Mouse (Mus musculus) c-Kit-positive CD71-positive TER-119-negative erythroid progenitor cells, embryonic 14.5 days (primary cell): ENCODE data around the gene Aplf.
"Not testable (repeated sequence)": the region's sequence is repeated elsewhere in the genome, so short reads cannot be mapped to it uniquely, and the experiment has no call there.

Experiments
- DNase-seq: peaks from one replicate; pipeline ENCODE4 v3.0.0-alpha.2; 2013; ENCODE audit warnings: low read depth

Aplf gene

DNA sequence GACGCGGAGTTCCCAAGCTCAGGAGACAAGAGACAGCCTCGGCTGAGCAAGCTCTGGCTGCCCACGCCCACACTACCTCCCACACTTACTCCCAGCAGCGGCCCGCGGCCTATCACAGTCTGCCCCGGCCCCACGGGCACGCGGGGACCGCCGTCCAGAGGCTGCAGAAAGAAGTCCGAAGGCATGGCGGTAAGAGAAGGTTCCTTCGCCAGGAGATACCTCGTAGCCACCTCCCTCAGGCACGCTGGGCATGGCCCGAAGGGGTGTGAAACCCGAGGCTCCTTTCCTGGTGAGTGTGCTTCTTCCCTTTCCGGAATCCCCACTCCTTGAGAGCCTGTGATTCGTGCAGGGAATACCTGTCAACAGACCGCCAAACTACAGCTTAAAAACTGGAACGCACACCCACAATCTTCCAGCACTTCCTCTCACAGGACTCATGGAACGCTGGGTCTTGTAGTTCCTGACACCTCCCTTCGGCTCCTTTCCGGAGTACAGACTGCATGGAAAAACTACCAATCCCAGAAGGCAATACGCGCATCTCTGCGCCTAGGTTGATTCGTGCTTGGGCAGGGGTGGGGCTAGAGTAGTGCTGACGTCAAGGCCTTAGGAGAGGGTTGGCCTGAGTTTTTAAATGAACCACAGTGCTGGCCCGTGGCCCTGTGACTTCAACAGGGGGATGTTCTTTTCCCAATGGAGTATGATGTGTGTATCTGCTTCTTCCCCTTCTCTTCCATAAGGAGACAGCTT lies at the start of gene Aplf:
Aplf (minus strand) TSS at position 423 of the 747 bp plus-strand sequence.
- peak; percentile 97 for DNase-seq

- no peak for DNase-seq
Measured at GRCm38 (mm10) chr6:87714091-87714490, 42.1 kb upstream of the Aplf start.

GRCm38 (mm10) chr6:87712311-87712710 lies 40.3 kb upstream of the Aplf start:
- DNase-seq: no peak

- DNase-seq: peak; percentile 45
Measured at GRCm38 (mm10) chr6:87706246-87706645, 34.3 kb upstream of the Aplf start.

DNA sequence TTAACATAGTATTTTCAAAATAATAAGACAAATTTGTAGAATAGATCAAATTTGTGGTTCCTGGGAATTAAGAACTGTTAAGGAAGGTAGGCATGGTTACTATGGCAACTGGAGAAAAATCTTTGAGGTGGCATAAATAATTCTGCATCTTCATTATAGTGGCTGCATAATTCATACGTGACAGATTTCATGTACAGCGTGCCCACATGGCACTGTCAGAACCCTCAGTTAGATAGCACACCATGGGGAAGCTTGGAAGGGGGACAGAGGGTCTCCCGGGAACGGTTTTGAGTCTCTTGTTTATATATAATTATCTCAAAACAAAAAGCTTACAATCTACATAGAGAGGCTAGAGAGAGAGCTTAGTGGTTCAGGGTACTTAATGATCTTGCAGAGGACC lies 24.6 kb upstream of the Aplf start:
- no peak for DNase-seq

- no peak for DNase-seq
Measured at GRCm38 (mm10) chr6:87695947-87696346, 24.0 kb upstream of the Aplf start.

- DNase-seq: no peak
Measured at GRCm38 (mm10) chr6:87680418-87680817, 8.4 kb upstream of the Aplf start.

- DNase-seq: no peak
Measured at GRCm38 (mm10) chr6:87672661-87673060, 668 bp upstream of the Aplf start.

DNA sequence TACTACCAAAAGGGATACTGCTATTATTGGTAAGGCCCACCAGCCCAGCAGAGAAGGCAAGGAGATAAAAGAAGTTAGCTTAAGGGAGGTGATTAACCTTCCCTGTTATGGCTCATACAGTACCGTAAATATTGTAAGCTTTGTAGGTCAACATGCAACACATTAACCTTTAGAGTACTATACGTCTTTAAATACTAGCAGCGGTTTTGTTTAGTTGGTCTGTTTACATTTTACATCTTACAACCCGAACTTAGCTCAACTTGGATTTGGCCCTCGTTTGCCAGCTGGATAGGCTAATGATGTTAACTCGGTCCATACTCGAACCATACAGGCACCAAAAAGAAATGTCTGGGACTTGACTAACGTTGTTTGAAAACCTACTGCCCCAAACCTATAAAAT lies 640 bp downstream of the Aplf start:
- no peak for DNase-seq

GRCm38 (mm10) chr6:87669894-87670588 lies 2.0 kb downstream of the Aplf start:
- DNase-seq: peak; percentile 86

- no peak for DNase-seq
Measured at GRCm38 (mm10) chr6:87668733-87669132, 3.3 kb downstream of the Aplf start.

DNA sequence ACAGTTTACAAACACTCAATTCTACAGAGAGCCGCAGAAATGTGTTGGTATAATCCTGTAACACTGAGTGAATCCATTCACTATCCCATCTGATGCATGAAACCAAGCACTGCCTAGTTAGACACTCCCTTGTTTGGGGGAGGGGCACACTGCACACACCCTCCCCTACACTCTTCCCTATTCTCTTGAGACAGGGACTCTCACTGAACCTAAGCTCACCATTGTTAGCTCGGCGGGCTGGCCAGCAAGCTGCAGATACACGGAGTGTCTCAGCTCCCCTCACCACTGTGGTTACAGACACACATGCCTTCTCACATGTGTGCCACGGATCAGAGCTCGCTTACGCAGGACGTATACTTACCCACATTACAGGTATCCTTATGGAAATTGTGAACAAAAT lies 4.2 kb downstream of the Aplf start:
- no peak for DNase-seq

- no peak for DNase-seq
Measured at GRCm38 (mm10) chr6:87663445-87663844, 8.5 kb downstream of the Aplf start.

GRCm38 (mm10) chr6:87662197-87662596 lies 9.8 kb downstream of the Aplf start:
- DNase-seq: peak; percentile 71

GRCm38 (mm10) chr6:87661707-87662106 lies 10.3 kb downstream of the Aplf start:
- DNase-seq: no peak

GRCm38 (mm10) chr6:87658816-87659215 lies 13.2 kb downstream of the Aplf start:
- no peak for DNase-seq

- DNase-seq: no peak
Measured at GRCm38 (mm10) chr6:87653904-87654638, 17.9 kb downstream of the Aplf start.

GRCm38 (mm10) chr6:87653478-87653877 lies 18.5 kb downstream of the Aplf start:
- DNase-seq: no peak

DNA sequence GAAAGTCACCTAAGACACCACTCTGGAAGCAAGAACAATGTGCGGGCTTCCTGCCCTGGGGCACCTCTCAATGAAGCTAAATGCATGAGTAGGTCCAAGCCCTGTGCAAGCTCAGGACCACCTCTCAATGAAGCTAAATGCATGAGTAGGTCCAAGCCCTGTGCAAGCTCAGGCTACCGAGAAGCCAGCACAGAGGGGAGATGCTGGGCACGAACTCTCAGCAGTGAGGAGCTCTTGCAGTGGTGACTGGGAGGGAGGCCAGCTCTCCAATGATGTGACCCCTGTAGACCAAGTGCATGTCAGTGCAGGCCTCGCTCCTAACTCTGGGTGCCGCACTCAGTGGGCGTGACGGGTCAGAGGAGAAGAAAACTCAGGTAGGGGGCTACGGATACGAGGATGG lies 19.3 kb downstream of the Aplf start:
- DNase-seq: no peak

GRCm38 (mm10) chr6:87651787-87652186 lies 20.2 kb downstream of the Aplf start:
- DNase-seq: no peak

DNA sequence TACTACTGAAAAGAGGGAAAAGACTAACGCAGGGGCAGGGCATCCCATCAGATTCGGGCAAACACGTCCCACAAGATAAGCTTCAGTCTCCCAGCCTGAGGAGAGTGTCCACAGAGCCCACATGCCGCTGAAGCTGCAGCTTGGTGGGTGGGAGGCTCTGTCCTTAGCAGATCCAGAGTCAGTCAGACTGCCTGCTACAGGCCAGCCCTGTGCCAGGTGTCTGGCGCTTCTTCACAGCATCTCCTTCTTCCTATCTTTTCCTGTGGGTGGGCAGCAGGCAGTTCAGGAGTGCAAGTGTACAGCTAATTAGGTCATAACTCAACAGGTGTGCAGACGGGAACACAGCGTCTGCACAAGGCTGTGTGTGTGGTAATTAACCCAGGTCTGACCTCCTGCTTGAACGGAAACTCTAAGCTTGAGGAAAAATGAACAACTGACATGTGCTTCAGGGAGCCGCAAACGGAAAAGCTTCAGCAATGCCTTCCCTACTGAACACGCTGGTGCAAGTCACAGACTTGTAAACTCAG lies 33.8 kb downstream of the Aplf start:
- DNase-seq: no peak

DNA sequence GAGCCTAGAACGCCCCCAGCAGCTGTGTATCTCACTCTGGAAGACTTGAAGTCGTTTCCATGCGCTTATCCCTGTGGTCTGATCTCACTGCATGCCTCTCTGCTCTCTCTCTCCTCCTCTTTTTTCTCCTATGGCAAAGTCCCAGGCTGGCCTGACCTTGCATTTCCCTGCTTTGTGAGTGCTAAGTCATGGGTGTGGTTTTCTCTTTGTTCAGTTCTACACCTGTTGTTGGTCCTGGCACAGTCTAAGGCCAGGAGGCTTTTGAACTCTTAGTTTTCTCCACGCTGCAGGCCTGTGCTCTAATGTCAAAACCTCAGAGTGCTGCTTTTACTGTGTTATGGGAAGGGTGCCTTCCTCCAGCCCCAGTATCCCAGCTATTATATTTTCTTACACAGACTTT lies 39.8 kb downstream of the Aplf start:
- DNase-seq: no peak

DNA sequence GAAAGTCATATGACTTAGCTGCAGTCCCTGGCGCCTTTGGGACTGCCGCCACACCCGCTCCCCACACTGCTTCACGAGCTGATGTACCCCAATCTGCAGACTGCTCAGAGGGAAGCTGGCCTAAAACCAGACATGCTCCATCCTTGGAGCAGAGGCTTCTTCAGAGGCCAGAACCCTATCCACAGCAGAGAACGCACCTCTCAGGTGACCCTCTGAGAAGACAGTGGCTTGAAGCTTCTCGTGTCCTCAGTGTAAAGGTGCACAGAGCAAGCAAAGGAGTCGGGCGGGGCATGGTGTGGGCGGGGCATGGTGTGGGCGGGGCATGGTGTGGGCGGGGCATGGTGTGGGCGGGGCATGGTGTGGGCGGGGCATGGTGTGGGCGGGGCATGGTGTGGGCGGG lies 43.1 kb downstream of the Aplf start:
- not testable (repeated sequence) for DNase-seq
